Mouse (Mus musculus): ENCODE data around the gene Olfr1262. TPM values are rescaled to one million over a fixed set of nuclear protein-coding genes. Genes with fewer than 3 reads are reported as not detected.

The Olfr1262 gene
- total RNA-seq (2021), result not detected

DNA sequence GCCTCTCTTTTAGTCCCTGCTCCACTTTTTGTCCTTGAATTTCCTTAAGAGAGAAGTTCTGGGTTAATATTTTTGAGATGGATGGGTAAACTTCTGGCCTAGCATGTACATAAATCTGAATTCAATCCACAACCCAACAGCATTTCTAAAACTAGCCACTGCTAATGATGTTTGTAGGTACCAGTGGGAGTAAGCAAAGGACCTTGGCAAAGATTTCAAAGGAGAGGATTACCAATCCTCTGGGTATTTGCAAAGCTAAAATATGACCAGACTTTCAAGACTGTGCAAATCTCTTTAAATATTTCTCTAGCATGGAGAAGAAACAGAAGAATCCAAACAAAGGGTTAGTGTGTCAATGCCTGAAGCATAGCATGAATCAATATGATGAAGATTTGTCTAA lies at the start of gene Olfr1262:
Olfr1262 (plus strand) TSS at position 301 of the 400 bp plus-strand sequence.
- no peak for DNase-seq (ENCODE audit: low spot score)
- intact Hi-C loops (cut with DNase I), result no loop called here

DNA sequence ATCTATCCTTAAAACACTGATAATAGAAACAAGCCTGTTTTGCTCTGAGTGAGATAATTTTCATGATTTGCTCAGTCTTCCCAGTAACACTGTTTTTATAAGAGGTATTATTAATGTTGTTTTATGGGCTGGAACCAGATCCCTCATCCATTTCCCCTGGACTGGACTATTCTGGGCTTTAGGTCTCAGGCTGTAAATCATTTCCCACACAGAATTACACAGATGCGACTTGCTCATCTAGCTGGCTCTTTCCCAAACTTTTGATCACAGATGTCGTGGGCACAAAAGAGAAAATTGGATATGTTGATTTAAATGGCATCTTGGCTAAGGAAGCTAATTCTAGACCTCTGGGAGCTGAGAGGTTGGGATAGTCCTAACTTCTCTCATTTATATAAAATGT lies 25.8 kb upstream of the Olfr1262 start, which contains the start of gene Olfr1260:
Olfr1260 (plus strand) TSS at position 157 of the 400 bp plus-strand sequence.
- DNase-seq (ENCODE audit: low spot score), result no peak
- intact Hi-C loops (cut with DNase I), result no loop called here

DNA sequence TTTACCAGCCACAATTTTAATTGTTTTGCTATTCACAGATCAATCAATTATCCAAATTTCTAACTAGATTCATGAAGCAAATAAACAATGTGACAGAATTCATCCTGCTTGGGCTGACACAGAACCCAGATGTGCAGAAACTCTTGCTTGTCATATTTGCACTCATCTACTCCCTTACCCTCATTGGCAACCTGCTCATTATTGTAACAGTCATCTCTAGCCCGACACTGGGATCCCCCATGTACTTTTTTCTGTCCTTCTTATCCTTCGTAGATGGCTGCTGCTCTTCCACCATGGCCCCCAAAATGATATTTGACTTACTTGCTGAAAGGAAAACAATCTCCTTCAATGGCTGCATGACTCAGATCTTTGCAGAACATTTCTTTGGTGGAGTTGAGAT lies 22.2 kb upstream of the Olfr1262 start:
- intact Hi-C loops (cut with DNase I), result no loop called here
- no peak for DNase-seq (ENCODE audit: low spot score)

DNA sequence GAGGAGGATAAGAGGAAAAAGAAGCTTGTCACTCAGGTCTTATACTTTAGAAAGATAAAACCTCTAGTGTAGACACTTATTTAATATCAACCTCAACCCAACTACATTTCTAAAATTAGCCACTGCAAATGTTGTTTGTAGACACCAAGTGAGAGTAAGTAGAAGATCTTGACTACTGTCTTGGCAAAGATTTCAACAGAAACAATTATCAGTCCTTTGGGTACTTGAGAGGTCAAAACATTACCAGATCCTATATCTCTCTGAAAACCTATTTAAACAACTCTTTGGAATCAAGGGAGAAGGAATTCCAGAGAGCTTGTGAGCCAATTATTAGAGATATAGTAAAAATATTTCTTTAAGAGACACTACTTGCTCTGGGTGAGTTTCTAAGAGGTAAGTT lies 9.0 kb upstream of the Olfr1262 start, which contains the start of gene Olfr1261:
Olfr1261 (plus strand) TSS at position 301 of the 400 bp plus-strand sequence.
- DNase-seq (ENCODE audit: low spot score), result no peak
- intact Hi-C loops (cut with DNase I), result no loop called here

DNA sequence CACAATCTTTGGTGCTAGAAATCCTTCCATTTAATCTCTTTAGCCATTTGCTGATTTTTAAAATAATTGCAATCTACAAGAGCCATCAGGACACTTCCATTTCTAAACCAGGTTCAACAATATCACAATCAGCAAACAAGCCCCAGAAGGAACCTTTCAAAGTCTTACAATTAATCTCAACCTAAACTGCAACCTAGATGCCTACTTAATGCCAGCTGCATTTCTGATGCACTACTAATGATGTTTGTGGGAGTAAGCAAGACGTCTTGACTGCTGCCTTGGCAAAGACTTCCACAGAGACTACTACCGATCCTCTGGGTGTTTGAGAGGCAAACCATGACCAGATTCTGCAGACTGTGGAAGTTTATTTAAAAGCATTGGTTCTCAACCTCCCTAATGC lies 11.9 kb downstream of the Olfr1262 start, which contains the start of gene Olfr1263:
Olfr1263 (plus strand) TSS at position 301 of the 400 bp plus-strand sequence.
- no peak for DNase-seq (ENCODE audit: low spot score)
- intact Hi-C loops (cut with DNase I), result no loop called here

DNA sequence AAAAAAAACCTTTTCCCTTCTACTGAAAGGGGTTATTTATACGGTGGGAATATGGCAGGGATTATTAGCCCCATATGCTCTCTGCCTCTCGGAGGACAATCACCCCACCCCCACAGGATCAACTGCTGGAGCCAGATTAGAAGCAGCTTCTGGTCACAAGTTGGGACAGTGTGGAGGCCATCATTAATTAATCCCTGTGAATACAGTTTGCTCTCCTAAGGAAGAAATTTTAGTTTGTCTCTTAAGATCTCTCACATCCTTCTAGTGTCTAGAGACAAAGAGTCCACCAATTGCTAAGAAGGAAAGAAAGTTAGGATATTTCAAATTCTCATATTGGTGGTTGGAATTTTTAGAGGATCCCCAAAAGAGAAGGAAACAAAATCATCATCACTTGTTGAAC lies 25.5 kb downstream of the Olfr1262 start, which contains the start of gene Olfr1264:
Olfr1264 (minus strand) TSS at position 101 of the 400 bp plus-strand sequence.
- intact Hi-C loops (cut with DNase I), result no loop called here
- no peak for DNase-seq (ENCODE audit: low spot score)

DNA sequence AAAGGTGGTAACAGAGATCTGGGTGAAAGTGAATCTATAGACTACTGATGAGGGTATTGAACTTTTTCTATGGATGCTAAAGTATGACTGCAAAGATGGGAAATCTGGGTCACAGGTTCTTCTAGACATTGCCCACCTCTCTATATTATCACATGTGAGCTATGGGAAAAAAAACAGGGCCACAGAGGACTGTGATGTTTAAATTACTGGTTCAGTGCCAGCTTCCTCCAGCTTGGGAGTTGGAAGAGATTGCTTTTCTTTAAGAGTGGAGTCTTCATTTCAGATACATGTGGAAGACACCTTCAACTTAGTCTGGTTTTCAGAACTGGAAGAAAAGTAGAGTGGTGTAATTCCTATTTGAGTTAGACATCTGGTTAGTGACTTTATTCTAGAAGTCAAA lies 35.1 kb downstream of the Olfr1262 start, which contains the start of gene Olfr1265:
Olfr1265 (plus strand) TSS at position 301 of the 400 bp plus-strand sequence.
- intact Hi-C loops (cut with DNase I), result no loop called here
- no peak for DNase-seq (ENCODE audit: low spot score)

Other genes starting within 250 kb of the Olfr1262 start
- not detected for gene Olfr1253, start 243.1 kb upstream of the Olfr1262 start, total RNA-seq (2021)
- not detected for gene Olfr1254, start 206.5 kb upstream of the Olfr1262 start, total RNA-seq (2021)
- gene Olfr1255, start 188.1 kb upstream of the Olfr1262 start, total RNA-seq (2021), result not detected
- not detected for gene Olfr1256, start 158.6 kb upstream of the Olfr1262 start, total RNA-seq (2021)
- gene Olfr48, start 151.9 kb upstream of the Olfr1262 start, total RNA-seq (2021), result not detected
- not detected for gene Olfr1257, start 121.7 kb upstream of the Olfr1262 start, total RNA-seq (2021)
- gene Olfr1258, start 72.8 kb upstream of the Olfr1262 start, total RNA-seq (2021), result not detected
- gene Olfr1259, start 51.5 kb upstream of the Olfr1262 start, total RNA-seq (2021), result not detected
- not detected for gene Olfr1260, start 25.8 kb upstream of the Olfr1262 start, total RNA-seq (2021)
- gene Olfr1261, start 8.9 kb upstream of the Olfr1262 start, total RNA-seq (2021), result not detected
- not detected for gene Olfr1263, start 12.0 kb downstream of the Olfr1262 start, total RNA-seq (2021)
- gene Olfr1264, start 25.4 kb downstream of the Olfr1262 start, total RNA-seq (2021), result not detected
- gene Olfr1265, start 35.2 kb downstream of the Olfr1262 start, total RNA-seq (2021), result not detected
- not detected for gene Olfr140, start 63.4 kb downstream of the Olfr1262 start, total RNA-seq (2021)
- not detected for gene Olfr1269, start 121.3 kb downstream of the Olfr1262 start, total RNA-seq (2021)
- gene Olfr32, start 142.2 kb downstream of the Olfr1262 start, total RNA-seq (2021), result not detected
- not detected for gene Olfr1270, start 152.9 kb downstream of the Olfr1262 start, total RNA-seq (2021)
- gene Olfr1506, start 224.3 kb downstream of the Olfr1262 start, total RNA-seq (2021), result not detected